Mouse (Mus musculus): ENCODE data around the gene Cfl2. TPM values are rescaled to one million over a fixed set of nuclear protein-coding genes. Genes with fewer than 3 reads are reported as not detected.
A peak's percentile ranks its signal among the peaks of the same experiment; 100 is the strongest.
"Not testable (repeated sequence)": the region's sequence is repeated elsewhere in the genome, so short reads cannot be mapped to it uniquely, and the experiment has no call there.

The Cfl2 gene
- polyA plus RNA-seq, 1 experiment from 2014 or later = 84.0 TPM

- DNase-seq (ENCODE audit: low spot score) = not testable (repeated sequence)
Observed at GRCm38 (mm10) chr12:54831927-54832326, 30.8 kb downstream of the Cfl2 start.

GRCm38 (mm10) chr12:54830574-54830973 is 32.1 kb downstream of the Cfl2 start:
- DNase-seq (ENCODE audit: low spot score) = peak; percentile 81

- DNase-seq (ENCODE audit: low spot score) = no peak
Observed at GRCm38 (mm10) chr12:54829876-54830275, 32.8 kb downstream of the Cfl2 start.

GRCm38 (mm10) chr12:54828043-54828442 is 34.6 kb downstream of the Cfl2 start:
- DNase-seq (ENCODE audit: low spot score) = no peak

GRCm38 (mm10) chr12:54825202-54825601 is 37.5 kb downstream of the Cfl2 start:
- DNase-seq (ENCODE audit: low spot score) = peak; percentile 48

- no peak for DNase-seq (ENCODE audit: low spot score)
Observed at GRCm38 (mm10) chr12:54822836-54823426, 39.7 kb downstream of the Cfl2 start.

GRCm38 (mm10) chr12:54820684-54821161 is 42.0 kb downstream of the Cfl2 start:
- DNase-seq (ENCODE audit: low spot score) = peak; percentile 38

GRCm38 (mm10) chr12:54819181-54819935 is 43.3 kb downstream of the Cfl2 start:
- DNase-seq (ENCODE audit: low spot score) = no peak

GRCm38 (mm10) chr12:54810142-54810541 is 52.5 kb downstream of the Cfl2 start:
- no peak for DNase-seq (ENCODE audit: low spot score)

Other genes starting within 250 kb of the Cfl2 start
- 212 and 214 TPM in 2 replicates for gene Sptssa, start 206.3 kb downstream of the Cfl2 start, polyA plus RNA-seq (2015; fragmentation: Nextera tagmentation; extraction: Ambion mirVana)
- gene Eapp, start 167.0 kb downstream of the Cfl2 start, polyA plus RNA-seq (2015; fragmentation: Nextera tagmentation; extraction: Ambion mirVana) = 110 and 118 TPM in 2 replicates
- 185 and 189 TPM in 2 replicates for gene Snx6, start 67.2 kb downstream of the Cfl2 start, polyA plus RNA-seq (2015; fragmentation: Nextera tagmentation; extraction: Ambion mirVana)
- not detected in 2 replicates for gene Gm20403, start 123.7 kb upstream of the Cfl2 start, polyA plus RNA-seq (2015; fragmentation: Nextera tagmentation; extraction: Ambion mirVana)
- 33.2 and 35.5 TPM in 2 replicates for gene Baz1a, start 151.5 kb upstream of the Cfl2 start, polyA plus RNA-seq (2015; fragmentation: Nextera tagmentation; extraction: Ambion mirVana)
- gene 2700097O09Rik, start 217.2 kb upstream of the Cfl2 start, polyA plus RNA-seq (2015; fragmentation: Nextera tagmentation; extraction: Ambion mirVana) = 13.4 and 13.5 TPM in 2 replicates
- 144 and 152 TPM in 2 replicates for gene Srp54a, start 217.4 kb upstream of the Cfl2 start, polyA plus RNA-seq (2015; fragmentation: Nextera tagmentation; extraction: Ambion mirVana)